Mouse (Mus musculus) midbrain, embryonic 14.5 days (tissue): ENCODE results near the gene Fat3. TPM values are rescaled to one million over a fixed set of nuclear protein-coding genes. Genes with fewer than 3 reads are reported as not detected.

Experiments
- ATAC-seq: fragments of 200-750 bp; cut with Nextera tagmentation; 2 replicates; pipeline ENCODE4 v1.8.0; 2017; ENCODE audit warnings: moderate number of reproducible peaks, moderate library complexity; ENCODE audit not compliant: low FRiP score, low TSS enrichment
- DNase-seq: peaks from one replicate; pipeline ENCODE4 v3.0.0-alpha.2; 2015
- H3K27ac ChIP-seq: fragments of 300-500 bp; sonication (generic); replicated peaks from 2 replicates; pipeline ENCODE4 v1.5.1; 2014; ENCODE audit warnings: mild to moderate bottlenecking, low read depth, low read length, moderate library complexity
- H3K27me3 ChIP-seq: fragments of 300-500 bp; sonication (generic); 2 replicates; pipeline ENCODE4 v1.6.1; 2014; ENCODE audit warnings: low read length, control low read depth, mixed read lengths; ENCODE audit not compliant: control insufficient read depth, insufficient read depth
- H3K36me3 ChIP-seq: fragments of 300-500 bp; sonication (generic); 2 replicates; pipeline ENCODE4 v1.6.1; 2014; ENCODE audit warnings: low read length, control low read depth; ENCODE audit not compliant: control insufficient read depth, insufficient read depth
- H3K4me1 ChIP-seq: fragments of 300-500 bp; sonication (generic); 2 replicates; pipeline ENCODE4 v1.6.1; 2014; ENCODE audit warnings: mild to moderate bottlenecking, antibody characterized with exemption, low read length, control low read depth; ENCODE audit not compliant: control insufficient read depth, insufficient read depth
- H3K4me2 ChIP-seq: fragments of 300-500 bp; sonication (generic); 2 replicates; pipeline ENCODE4 v1.6.1; 2014; ENCODE audit warnings: mild to moderate bottlenecking, low read length, moderate library complexity
- H3K4me3 ChIP-seq: fragments of 300-500 bp; sonication (generic); replicated peaks from 2 replicates; pipeline ENCODE4 v1.5.1; 2014; ENCODE audit warnings: low read depth, low read length
- H3K9ac ChIP-seq: fragments of 300-500 bp; sonication (generic); replicated peaks from 2 replicates; pipeline ENCODE4 v1.6.1; 2014; ENCODE audit warnings: mild to moderate bottlenecking, low read length, moderate library complexity
- H3K9me3 ChIP-seq: fragments of 300-500 bp; sonication (generic); 2 replicates; pipeline ENCODE4 v1.6.1; 2016; ENCODE audit warnings: low read length, control low read depth, mixed read lengths; ENCODE audit not compliant: control insufficient read depth
- WGBS: fragments of 180-500 bp; shearing (Covaris S2); extraction: QIAGEN DNeasy Blood & Tissue Kit; methylation state at CpG from one replicate; pipeline ENCODE4 v1.1.7; 2014; 5-methylcytosine and 5-hydroxymethylcytosine counted together
- polyA plus RNA-seq: library from polyadenylated mRNA; unstranded; fragments of >200 nt; fragmentation: Nextera tagmentation; extraction: Ambion mirVana; gene quantifications from 2 replicates; pipeline ENCODE4 v1.2.1, GENCODE M21; 2014

Gene Fat3
- polyA plus RNA-seq, 1 experiment from 2014 or later: 27.6 TPM

GRCm38 (mm10) chr9:15939594-15939993, 561.5 kb downstream of the Fat3 start:
- WGBS: 43% methylated on average over 2 of the region's 2 CpGs
- ATAC-seq: no peak

GRCm38 (mm10) chr9:15937837-15938514, 563.1 kb downstream of the Fat3 start:
- Histone ChIP-seq H3K4me1 (no peaks in the 10 kb centered on the region), H3K9ac (no peak overlapping the region), H3K4me2 (no peak overlapping the region), H3K27me3 (no peaks in the 10 kb centered on the region), H3K27ac (no peak overlapping the region), H3K9me3 (no peaks in the 10 kb centered on the region), H3K36me3 (peaks cover 5% of the 10 kb centered on the region), H3K4me3 (no peak overlapping the region)
- 81% methylated on average over 28 of the region's 28 CpGs for WGBS
- no peak for DNase-seq
- no peak for ATAC-seq

More at GRCm38 (mm10) chr9:15939594-15939993, 561.5 kb downstream of the Fat3 start:
- H3K27me3 ChIP-seq: no peaks in the 10 kb centered on the region
- DNase-seq: peak; percentile 42
- H3K4me1 ChIP-seq: no peaks in the 10 kb centered on the region
- no peak overlapping the region for H3K4me3 ChIP-seq
- H3K27ac ChIP-seq: no peak overlapping the region
- H3K9ac ChIP-seq: no peak overlapping the region
- H3K4me2 ChIP-seq: no peak overlapping the region
- no peaks in the 10 kb centered on the region for H3K9me3 ChIP-seq
- H3K36me3 ChIP-seq: peaks cover 7% of the 10 kb centered on the region

GRCm38 (mm10) chr9:15930928-15931443, 570.1 kb downstream of the Fat3 start:
- no peaks in the 10 kb centered on the region for H3K36me3 ChIP-seq
- WGBS: 94% methylated on average over 5 of the region's 5 CpGs
- no peaks in the 10 kb centered on the region for H3K27me3 ChIP-seq
- ATAC-seq (no peak), DNase-seq (no peak)
- H3K27ac ChIP-seq: no peak overlapping the region
- no peak overlapping the region for H3K9ac ChIP-seq
- no peaks in the 10 kb centered on the region for H3K4me1 ChIP-seq
- no peak overlapping the region for H3K4me2 ChIP-seq
- no peaks in the 10 kb centered on the region for H3K9me3 ChIP-seq
- no peak overlapping the region for H3K4me3 ChIP-seq

GRCm38 (mm10) chr9:15928331-15928730, 572.8 kb downstream of the Fat3 start:
- H3K27ac ChIP-seq: no peak overlapping the region
- H3K4me1 ChIP-seq: 0 out of 2 replicates have a peak, but pooled peaks cover 3% of the 10 kb centered on the region
- DNase-seq (no peak), ATAC-seq (no peak)
- H3K4me2 ChIP-seq: no peak overlapping the region
- no peaks in the 10 kb centered on the region for H3K36me3 ChIP-seq
- WGBS: 90% methylated on average over 2 of the region's 2 CpGs
- H3K9ac ChIP-seq: no peak overlapping the region
- H3K27me3 ChIP-seq: no peaks in the 10 kb centered on the region
- H3K4me3 ChIP-seq: no peak overlapping the region
- H3K9me3 ChIP-seq: no peaks in the 10 kb centered on the region

- Histone ChIP-seq H3K9ac (no peak overlapping the region), H3K4me1 (0 out of 2 replicates have a peak, but pooled peaks cover 3% of the 10 kb centered on the region), H3K4me3 (no peak overlapping the region), H3K9me3 (no peaks in the 10 kb centered on the region), H3K27me3 (no peaks in the 10 kb centered on the region), H3K27ac (no peak overlapping the region), H3K36me3 (no peaks in the 10 kb centered on the region), H3K4me2 (no peak overlapping the region)
- WGBS: 90% methylated on average over 5 of the region's 5 CpGs
- DNase-seq: no peak
- ATAC-seq: no peak
These were observed 573.6 kb downstream of the Fat3 start for GRCm38 (mm10) chr9:15927378-15928083.

GRCm38 (mm10) chr9:15925237-15925636, 575.8 kb downstream of the Fat3 start:
- H3K36me3 ChIP-seq: no peaks in the 10 kb centered on the region
- H3K4me2 ChIP-seq: no peak overlapping the region
- H3K27ac ChIP-seq: no peak overlapping the region
- no peaks in the 10 kb centered on the region for H3K9me3 ChIP-seq
- ATAC-seq: no peak
- H3K9ac ChIP-seq: no peak overlapping the region
- no peaks in the 10 kb centered on the region for H3K27me3 ChIP-seq
- no peak overlapping the region for H3K4me3 ChIP-seq
- 0 out of 2 replicates have a peak, but pooled peaks cover 3% of the 10 kb centered on the region for H3K4me1 ChIP-seq
- 71% methylated on average over 5 of the region's 5 CpGs for WGBS
- DNase-seq: no peak

DNA sequence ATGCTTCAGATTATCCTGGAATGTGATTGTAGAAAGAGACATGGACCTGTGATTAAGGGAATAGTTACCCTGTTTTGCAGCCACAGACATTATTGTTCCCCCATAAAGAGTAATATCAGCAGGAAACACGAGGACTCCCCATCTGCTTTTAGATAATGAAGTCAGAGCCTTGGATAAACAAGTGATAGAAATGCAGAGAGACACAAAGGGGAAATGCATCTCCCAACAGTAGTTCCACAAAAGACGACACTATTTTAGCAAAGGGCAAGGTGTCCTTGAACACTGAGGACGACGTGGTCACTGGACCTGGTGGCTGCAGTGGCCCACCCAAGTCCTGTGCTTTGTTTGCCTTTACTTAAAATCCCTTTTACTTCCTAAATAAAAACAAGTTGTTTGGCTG, 580.8 kb downstream of the Fat3 start:
- Histone ChIP-seq H3K4me3 (no peak overlapping the region), H3K9me3 (no peaks in the 10 kb centered on the region), H3K9ac (no peak overlapping the region), H3K27ac (no peak overlapping the region), H3K27me3 (no peaks in the 10 kb centered on the region), H3K4me1 (0 out of 2 replicates have a peak, but pooled peaks cover under 1% of the 10 kb centered on the region), H3K36me3 (peaks cover 12% of the 10 kb centered on the region), H3K4me2 (no peak overlapping the region)
- ATAC-seq (no peak), DNase-seq (no peak)
- WGBS: 77% methylated on average over 4 of the region's 4 CpGs

- Histone ChIP-seq H3K9ac (no peak overlapping the region), H3K4me1 (no peaks in the 10 kb centered on the region), H3K27ac (no peak overlapping the region), H3K4me3 (no peak overlapping the region), H3K9me3 (no peaks in the 10 kb centered on the region), H3K27me3 (no peaks in the 10 kb centered on the region), H3K36me3 (peaks cover 19% of the 10 kb centered on the region), H3K4me2 (no peak overlapping the region)
- peak; percentile 51; the same call in 1 of the 2 replicates for ATAC-seq
- DNase-seq: peak; percentile 83
- WGBS: 41% methylated on average over 5 of the region's 5 CpGs
These were observed 581.6 kb downstream of the Fat3 start for GRCm38 (mm10) chr9:15919373-15920005.
